Mouse (Mus musculus): ENCODE measurements around the gene Banf2. TPM values are rescaled to one million over a fixed set of nuclear protein-coding genes. Genes with fewer than 3 reads are reported as not detected.

Banf2 gene
- polyA plus RNA-seq, 1 experiment from 2014 or later = not detected

GRCm38 (mm10) chr2:144118061-144118460 lies 85.2 kb downstream of the Banf2 start:
- no peak for TF ChIP-seq CTCF (IDR thresholded peaks at IDR 0.05; ENCODE audit: low read depth)
- 63% methylated on average over 2 of the region's 2 CpGs for WGBS
- Histone ChIP-seq H3K4me1 (ENCODE audit: insufficient read depth) (no peaks in the 10 kb centered on the region), H3K27me3 (ENCODE audit: insufficient read depth, low read length) (no peaks in the 10 kb centered on the region), H3K4me3 (ENCODE audit: low read depth, low read length) (no peak overlapping the region), H3K27ac (ENCODE audit: low read depth) (no peak overlapping the region), H3K9me3 (ENCODE audit: low read depth, low read length) (no peaks in the 10 kb centered on the region), H3K4me2 (no peak overlapping the region), H3K9ac (no peak overlapping the region), H3K36me3 (ENCODE audit: insufficient read depth) (no peaks in the 10 kb centered on the region)
- no peak for DNase-seq
- ATAC-seq (ENCODE audit: insufficient read depth) = no peak

- 58% methylated on average over 7 of the region's 7 CpGs for WGBS
Observed at GRCm38 (mm10) chr2:144120186-144120823, 87.4 kb downstream of the Banf2 start.

GRCm38 (mm10) chr2:144122068-144122467 lies 89.2 kb downstream of the Banf2 start:
- Histone ChIP-seq H3K27ac (ENCODE audit: low read depth) (no peak overlapping the region), H3K36me3 (ENCODE audit: insufficient read depth) (no peaks in the 10 kb centered on the region), H3K27me3 (ENCODE audit: insufficient read depth, low read length) (no peaks in the 10 kb centered on the region), H3K9me3 (ENCODE audit: low read depth, low read length) (no peaks in the 10 kb centered on the region), H3K4me3 (ENCODE audit: low read depth, low read length) (no peak overlapping the region), H3K4me1 (ENCODE audit: insufficient read depth) (no peaks in the 10 kb centered on the region), H3K9ac (no peak overlapping the region), H3K4me2 (no peak overlapping the region)
- 90% methylated on average over 16 of the region's 16 CpGs for WGBS
- no peak for DNase-seq
- no peak for TF ChIP-seq CTCF (IDR thresholded peaks at IDR 0.05; ENCODE audit: low read depth)
- no peak for ATAC-seq (ENCODE audit: insufficient read depth)

More at GRCm38 (mm10) chr2:144120186-144120823, 87.4 kb downstream of the Banf2 start:
- ATAC-seq (ENCODE audit: insufficient read depth) (no peak), DNase-seq (peak; percentile 64)
- H3K36me3 ChIP-seq (ENCODE audit: insufficient read depth) = no peaks in the 10 kb centered on the region
- no peak overlapping the region for H3K27ac ChIP-seq (ENCODE audit: low read depth)
- H3K4me2 ChIP-seq = no peak overlapping the region
- no peaks in the 10 kb centered on the region for H3K27me3 ChIP-seq (ENCODE audit: insufficient read depth, low read length)
- H3K9me3 ChIP-seq (ENCODE audit: low read depth, low read length) = no peaks in the 10 kb centered on the region
- H3K4me1 ChIP-seq (ENCODE audit: insufficient read depth) = no peaks in the 10 kb centered on the region
- no peak overlapping the region for H3K4me3 ChIP-seq (ENCODE audit: low read depth, low read length)
- TF ChIP-seq CTCF (IDR thresholded peaks at IDR 0.05; ENCODE audit: low read depth) = no peak
- no peak overlapping the region for H3K9ac ChIP-seq

Other genes starting within 250 kb of the Banf2 start
- gene Bfsp1, start 169.9 kb upstream of the Banf2 start, polyA plus RNA-seq (2014; fragmentation: Nextera tagmentation; extraction: Ambion mirVana) = 1.6 and 2.0 TPM in 2 replicates
- 473 and 523 TPM in 2 replicates for gene Dstn, start 117.7 kb upstream of the Banf2 start, polyA plus RNA-seq (2014; fragmentation: Nextera tagmentation; extraction: Ambion mirVana)
- 88.8 and 91.8 TPM in 2 replicates for gene Rrbp1, start 21.8 kb upstream of the Banf2 start, polyA plus RNA-seq (2014; fragmentation: Nextera tagmentation; extraction: Ambion mirVana)
- gene Mgme1, start 237.6 kb downstream of the Banf2 start, polyA plus RNA-seq (2014; fragmentation: Nextera tagmentation; extraction: Ambion mirVana) = 21.3 and 22.6 TPM in 2 replicates
- gene Snx5, start 237.8 kb downstream of the Banf2 start, polyA plus RNA-seq (2014; fragmentation: Nextera tagmentation; extraction: Ambion mirVana) = 135 and 139 TPM in 2 replicates